Mouse (Mus musculus): ENCODE results near the gene Amn1.
"Not testable (repeated sequence)": the region's sequence is repeated elsewhere in the genome, so short reads cannot be mapped to it uniquely, and the experiment has no call there.

The Amn1 gene

GRCm38 (mm10) chr6:149188041-149188924 is at the start of gene Amn1:
TSS of gene Amn1 (minus strand) at chr6:149188712.
- DNase-seq: peak; percentile 89

GRCm38 (mm10) chr6:149236807-149237206 is 48.3 kb upstream of the Amn1 start:
- DNase-seq: no peak

- no peak for DNase-seq
Observed at GRCm38 (mm10) chr6:149233918-149234317, 45.4 kb upstream of the Amn1 start.

GRCm38 (mm10) chr6:149224751-149225150 is 36.2 kb upstream of the Amn1 start:
- DNase-seq: no peak

GRCm38 (mm10) chr6:149221296-149221695 is 32.8 kb upstream of the Amn1 start:
- DNase-seq: no peak

GRCm38 (mm10) chr6:149198572-149198971 is 10.1 kb upstream of the Amn1 start:
- no peak for DNase-seq

- DNase-seq: no peak
Observed at GRCm38 (mm10) chr6:149197116-149197515, 8.6 kb upstream of the Amn1 start.

- DNase-seq: no peak
Observed at GRCm38 (mm10) chr6:149193276-149193905, 4.9 kb upstream of the Amn1 start.

- DNase-seq: not testable (repeated sequence)
Observed at GRCm38 (mm10) chr6:149191951-149192350, 3.4 kb upstream of the Amn1 start.

- DNase-seq: peak; percentile 11
Observed at GRCm38 (mm10) chr6:149189340-149189922, 919 bp upstream of the Amn1 start.

GRCm38 (mm10) chr6:149188925-149189257 is 379 bp upstream of the Amn1 start:
- DNase-seq: no peak

- no peak for DNase-seq
Observed at GRCm38 (mm10) chr6:149187371-149187770, 1.1 kb downstream of the Amn1 start.

GRCm38 (mm10) chr6:149184007-149184406 is 4.5 kb downstream of the Amn1 start:
- DNase-seq: no peak

- DNase-seq: no peak
Observed at GRCm38 (mm10) chr6:149179064-149179463, 9.4 kb downstream of the Amn1 start.

- no peak for DNase-seq
Observed at GRCm38 (mm10) chr6:149174932-149175570, 13.5 kb downstream of the Amn1 start.

GRCm38 (mm10) chr6:149173831-149174625 is 14.5 kb downstream of the Amn1 start:
- DNase-seq: no peak

GRCm38 (mm10) chr6:149169965-149170364 is 18.5 kb downstream of the Amn1 start:
- not testable (repeated sequence) for DNase-seq

- no peak for DNase-seq
Observed at GRCm38 (mm10) chr6:149168436-149168835, 20.1 kb downstream of the Amn1 start.

GRCm38 (mm10) chr6:149167672-149168071 is 20.8 kb downstream of the Amn1 start:
- DNase-seq: no peak

- not testable (repeated sequence) for DNase-seq
Observed at GRCm38 (mm10) chr6:149167038-149167437, 21.5 kb downstream of the Amn1 start.

- DNase-seq: no peak
Observed at GRCm38 (mm10) chr6:149155031-149155841, 33.3 kb downstream of the Amn1 start.
